Mouse (Mus musculus): ENCODE data around the gene Nxph2. TPM values are rescaled to one million over a fixed set of nuclear protein-coding genes. Genes with fewer than 3 reads are reported as not detected.
"Not testable (repeated sequence)": the region's sequence is repeated elsewhere in the genome, so short reads cannot be mapped to it uniquely, and the experiment has no call there.

Nxph2 gene
- 8.2 and 9.6 TPM in 2 replicates for polyA plus RNA-seq (2015; fragmentation: Nextera tagmentation; extraction: Ambion mirVana)

- peak within 1 kb of the TSS; percentile 70 for H3K4me2 ChIP-seq (ENCODE audit: low read length)
- 0 out of 2 replicates have a peak within 1 kb of the TSS, but pooled peaks have one; percentile 3 for H3K27ac ChIP-seq (ENCODE audit: low read length)
- 3% methylated on average over 31 of the region's 31 CpGs for WGBS
- peak within 1 kb of the TSS; percentile 57 for H3K9ac ChIP-seq (replicated peaks; ENCODE audit: low read depth, low read length)
- peaks cover 8% of the 10 kb centered on the region for H3K4me1 ChIP-seq (replicated peaks; ENCODE audit: control insufficient read depth, insufficient read depth, low read length)
- H3K27me3 ChIP-seq (replicated peaks; ENCODE audit: control insufficient read depth, insufficient read depth, low read length): no peaks in the 10 kb centered on the region
- H3K9me3 ChIP-seq (ENCODE audit: control insufficient read depth, low read length): no peaks in the 10 kb centered on the region
- no peaks in the 10 kb centered on the region for H3K36me3 ChIP-seq (ENCODE audit: control insufficient read depth, insufficient read depth)
- peak within 1 kb of the TSS; percentile 47 for H3K4me3 ChIP-seq (replicated peaks; ENCODE audit: low read length)
- ATAC-seq: peak; percentile 81
Observed at GRCm38 (mm10) chr2:23320746-23321585, at the start of gene Nxph2. TSS of gene Nxph2 (plus strand) at chr2:23321246.

- not testable (repeated sequence) for H3K27me3 ChIP-seq (replicated peaks; ENCODE audit: control insufficient read depth, insufficient read depth, low read length); H3K4me3 ChIP-seq (replicated peaks; ENCODE audit: low read length); H3K4me2 ChIP-seq (ENCODE audit: low read length); H3K36me3 ChIP-seq (ENCODE audit: control insufficient read depth, insufficient read depth); H3K9ac ChIP-seq (replicated peaks; ENCODE audit: low read depth, low read length); H3K9me3 ChIP-seq (ENCODE audit: control insufficient read depth, low read length); H3K27ac ChIP-seq (ENCODE audit: low read length); H3K4me1 ChIP-seq (replicated peaks; ENCODE audit: control insufficient read depth, insufficient read depth, low read length); ATAC-seq
- 58% methylated on average over 19 of the region's 19 CpGs for WGBS
Observed at GRCm38 (mm10) chr2:23290991-23291390, 30.1 kb upstream of the Nxph2 start.

DNA sequence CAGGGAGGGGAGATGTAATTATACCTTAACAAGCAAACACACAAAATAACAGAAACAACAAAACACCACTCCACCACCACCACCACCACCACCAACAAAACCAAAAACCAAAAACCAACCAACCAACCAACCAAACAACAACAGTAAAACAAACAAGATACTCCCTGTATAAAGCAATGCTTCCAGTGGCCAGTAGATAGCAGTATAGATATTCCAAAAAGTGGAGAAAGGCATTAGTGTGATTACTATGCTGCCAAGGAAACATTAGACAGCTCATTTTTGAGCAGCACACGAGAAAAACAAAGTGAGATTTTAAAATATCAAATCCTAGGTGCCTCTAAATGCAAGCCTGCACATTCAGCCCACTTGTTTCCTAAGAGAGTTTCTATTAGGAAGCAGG, 6.2 kb upstream of the Nxph2 start:
- H3K36me3 ChIP-seq (ENCODE audit: control insufficient read depth, insufficient read depth): no peaks in the 10 kb centered on the region
- H3K4me1 ChIP-seq (replicated peaks; ENCODE audit: control insufficient read depth, insufficient read depth, low read length): no peaks in the 10 kb centered on the region
- H3K4me3 ChIP-seq (replicated peaks; ENCODE audit: low read length): no peak overlapping the region
- ATAC-seq: peak; percentile 75
- no peak overlapping the region for H3K9ac ChIP-seq (replicated peaks; ENCODE audit: low read depth, low read length)
- H3K9me3 ChIP-seq (ENCODE audit: control insufficient read depth, low read length): no peaks in the 10 kb centered on the region
- no peak overlapping the region for H3K27ac ChIP-seq (ENCODE audit: low read length)
- no peak overlapping the region for H3K4me2 ChIP-seq (ENCODE audit: low read length)
- 0% methylated on average over 1 of the region's 1 CpGs for WGBS
- H3K27me3 ChIP-seq (replicated peaks; ENCODE audit: control insufficient read depth, insufficient read depth, low read length): no peaks in the 10 kb centered on the region

Other genes with a start within 250 kb of the Nxph2 start
- gene Mastl, start 165.2 kb upstream of the Nxph2 start, polyA plus RNA-seq (2015; fragmentation: Nextera tagmentation; extraction: Ambion mirVana): 4.2 and 4.7 TPM in 2 replicates
- 74.7 and 76.0 TPM in 2 replicates for gene Yme1l1, start 164.9 kb upstream of the Nxph2 start, polyA plus RNA-seq (2015; fragmentation: Nextera tagmentation; extraction: Ambion mirVana)
- 0.15 TPM in 1 of 2 replicates, not detected in the other for gene 4931423N10Rik, start 113.8 kb upstream of the Nxph2 start, polyA plus RNA-seq (2015; fragmentation: Nextera tagmentation; extraction: Ambion mirVana)

All from forebrain, embryonic 16.5 days (tissue).